Mouse (Mus musculus) C2C12 (cell line): Measurements from ENCODE around the gene Ildr2.

ENCODE experiments used
- CEBPB ChIP-seq: IDR thresholded peaks from one replicate; pipeline ENCODE4 v1.6.1; 2011; ENCODE audit warnings: low read depth, mild to moderate bottlenecking, control low read depth, moderate library complexity
- CTCF ChIP-seq: IDR thresholded peaks from one replicate; pipeline ENCODE4 v1.5.1; 2011; ENCODE audit not compliant: control insufficient read depth, insufficient read depth, insufficient read length
- FOSL1 ChIP-seq: IDR thresholded peaks from one replicate; pipeline ENCODE4 v1.8.0; 2011; ENCODE audit warnings: mild to moderate bottlenecking, low read length; ENCODE audit not compliant: poor library complexity, insufficient read depth, severe bottlenecking
- MAX ChIP-seq: IDR thresholded peaks from one replicate; pipeline ENCODE4 v1.6.1; 2011; ENCODE audit warnings: mild to moderate bottlenecking, control low read depth
- MYOD1 ChIP-seq: IDR thresholded peaks from one replicate; pipeline ENCODE4 v1.6.1; 2011; ENCODE audit warnings: low read depth; ENCODE audit not compliant: control insufficient read depth, insufficient read length
- USF1 ChIP-seq: IDR thresholded peaks from one replicate; pipeline ENCODE4 v1.6.1; 2011; ENCODE audit warnings: low read depth, mild to moderate bottlenecking, control low read depth, moderate library complexity

GRCm38 (mm10) chr1:166266918-166267317 lies 13.0 kb downstream of the Ildr2 start:
- TF ChIP-seq USF1 (peak; percentile 50), CTCF (no peak), MAX (no peak), MYOD1 (no peak), CEBPB (no peak), FOSL1 (no peak)
